Mouse (Mus musculus): ENCODE data around the gene Gm11361. TPM values are rescaled to one million over a fixed set of nuclear protein-coding genes. Genes with fewer than 3 reads are reported as not detected.

Gm11361 gene
- 1.8 and 3.1 TPM in 2 replicates for polyA plus RNA-seq (2016; fragmentation: Nextera tagmentation; extraction: Ambion mirVana)

GRCm38 (mm10) chr13:28257228-28257627 is at the start of gene Gm11361:
Gm11361 (plus strand) TSS chr13:28257528.
- DNase-seq (ENCODE audit: low spot score), result no peak
- 97% methylated on average over 3 of the region's 3 CpGs for WGBS
- Histone ChIP-seq H3K36me3 (no peaks in the 10 kb centered on the region), H3K4me1 (replicated peaks) (no peaks in the 10 kb centered on the region), H3K27me3 (ENCODE audit: insufficient read depth, poor library complexity, severe bottlenecking) (no peaks in the 10 kb centered on the region), H3K27ac (no peak within 1 kb of the TSS), H3K9me3 (no peaks in the 10 kb centered on the region), H3K4me3 (no peak within 1 kb of the TSS)

- no peak for DNase-seq (ENCODE audit: low spot score)
- no peaks in the 10 kb centered on the region for H3K36me3 ChIP-seq
- 13% methylated on average over 1 of the region's 1 CpGs for WGBS
- H3K27ac ChIP-seq, result no peak overlapping the region
- H3K4me1 ChIP-seq (replicated peaks), result no peaks in the 10 kb centered on the region
- no peaks in the 10 kb centered on the region for H3K9me3 ChIP-seq
- no peak overlapping the region for H3K4me3 ChIP-seq
- no peaks in the 10 kb centered on the region for H3K27me3 ChIP-seq (ENCODE audit: insufficient read depth, poor library complexity, severe bottlenecking)
These were observed 7.1 kb downstream of the Gm11361 start for GRCm38 (mm10) chr13:28264399-28264798.

GRCm38 (mm10) chr13:28287368-28287767 is 30.0 kb downstream of the Gm11361 start:
- WGBS, result 92% methylated on average over 3 of the region's 3 CpGs
- Histone ChIP-seq H3K27ac (no peak overlapping the region), H3K9me3 (no peaks in the 10 kb centered on the region), H3K27me3 (ENCODE audit: insufficient read depth, poor library complexity, severe bottlenecking) (no peaks in the 10 kb centered on the region), H3K36me3 (no peaks in the 10 kb centered on the region), H3K4me1 (replicated peaks) (no peaks in the 10 kb centered on the region), H3K4me3 (no peak overlapping the region)
- no peak for DNase-seq (ENCODE audit: low spot score)

GRCm38 (mm10) chr13:28294272-28294671 is 36.9 kb downstream of the Gm11361 start:
- H3K27ac ChIP-seq, result peak overlapping the region; percentile 80
- no peak overlapping the region for H3K4me3 ChIP-seq
- H3K27me3 ChIP-seq (ENCODE audit: insufficient read depth, poor library complexity, severe bottlenecking), result no peaks in the 10 kb centered on the region
- no peaks in the 10 kb centered on the region for H3K36me3 ChIP-seq
- H3K4me1 ChIP-seq (replicated peaks), result peaks cover 30% of the 10 kb centered on the region
- DNase-seq (ENCODE audit: low spot score), result no peak
- WGBS, result 78% methylated on average over 4 of the region's 4 CpGs
- no peaks in the 10 kb centered on the region for H3K9me3 ChIP-seq

GRCm38 (mm10) chr13:28294757-28295361 is 37.5 kb downstream of the Gm11361 start:
- Histone ChIP-seq H3K36me3 (no peaks in the 10 kb centered on the region), H3K4me3 (no peak overlapping the region), H3K27me3 (ENCODE audit: insufficient read depth, poor library complexity, severe bottlenecking) (no peaks in the 10 kb centered on the region), H3K4me1 (replicated peaks) (peaks cover 30% of the 10 kb centered on the region), H3K27ac (peak overlapping the region; percentile 80), H3K9me3 (no peaks in the 10 kb centered on the region)
- DNase-seq (ENCODE audit: low spot score), result peak; percentile 38
- 4% methylated on average over 3 of the region's 3 CpGs for WGBS

GRCm38 (mm10) chr13:28295492-28295891 is 38.2 kb downstream of the Gm11361 start:
- H3K36me3 ChIP-seq, result no peaks in the 10 kb centered on the region
- 43% methylated on average over 5 of the region's 5 CpGs for WGBS
- peaks cover 30% of the 10 kb centered on the region for H3K4me1 ChIP-seq (replicated peaks)
- peak overlapping the region; percentile 25 for H3K27ac ChIP-seq
- no peak overlapping the region for H3K4me3 ChIP-seq
- DNase-seq (ENCODE audit: low spot score), result no peak
- H3K27me3 ChIP-seq (ENCODE audit: insufficient read depth, poor library complexity, severe bottlenecking), result no peaks in the 10 kb centered on the region
- no peaks in the 10 kb centered on the region for H3K9me3 ChIP-seq

GRCm38 (mm10) chr13:28297098-28297497 is 39.8 kb downstream of the Gm11361 start:
- H3K9me3 ChIP-seq, result no peaks in the 10 kb centered on the region
- WGBS, result 92% methylated on average over 2 of the region's 2 CpGs
- H3K4me3 ChIP-seq, result no peak overlapping the region
- no peak overlapping the region for H3K27ac ChIP-seq
- H3K4me1 ChIP-seq (replicated peaks), result peaks cover 30% of the 10 kb centered on the region
- DNase-seq (ENCODE audit: low spot score), result no peak
- H3K36me3 ChIP-seq, result no peaks in the 10 kb centered on the region
- no peaks in the 10 kb centered on the region for H3K27me3 ChIP-seq (ENCODE audit: insufficient read depth, poor library complexity, severe bottlenecking)

- WGBS, result 62% methylated on average over 2 of the region's 2 CpGs
- Histone ChIP-seq H3K4me3 (no peak overlapping the region), H3K27me3 (ENCODE audit: insufficient read depth, poor library complexity, severe bottlenecking) (no peaks in the 10 kb centered on the region), H3K27ac (no peak overlapping the region), H3K36me3 (no peaks in the 10 kb centered on the region), H3K4me1 (replicated peaks) (peaks cover 30% of the 10 kb centered on the region), H3K9me3 (no peaks in the 10 kb centered on the region)
- DNase-seq (ENCODE audit: low spot score), result no peak
These were observed 40.2 kb downstream of the Gm11361 start for GRCm38 (mm10) chr13:28297577-28297976.

Other genes starting within 250 kb of the Gm11361 start
- gene Prl4a1, start 241.3 kb upstream of the Gm11361 start, polyA plus RNA-seq (2016; fragmentation: Nextera tagmentation; extraction: Ambion mirVana), result not detected in 2 replicates
- not detected in 2 replicates for gene Prl5a1, start 115.0 kb upstream of the Gm11361 start, polyA plus RNA-seq (2016; fragmentation: Nextera tagmentation; extraction: Ambion mirVana)